Mouse (Mus musculus): ENCODE results near the gene Spin2g. TPM values are rescaled to one million over a fixed set of nuclear protein-coding genes. Genes with fewer than 3 reads are reported as not detected.
"Not testable (repeated sequence)": the region's sequence is repeated elsewhere in the genome, so short reads cannot be mapped to it uniquely, and the experiment has no call there.

Gene Spin2g
- not detected in 2 replicates for total RNA-seq (2014; rRNA removed)
- not detected in 2 replicates for polyA plus RNA-seq (2012; rRNA removed)

DNA sequence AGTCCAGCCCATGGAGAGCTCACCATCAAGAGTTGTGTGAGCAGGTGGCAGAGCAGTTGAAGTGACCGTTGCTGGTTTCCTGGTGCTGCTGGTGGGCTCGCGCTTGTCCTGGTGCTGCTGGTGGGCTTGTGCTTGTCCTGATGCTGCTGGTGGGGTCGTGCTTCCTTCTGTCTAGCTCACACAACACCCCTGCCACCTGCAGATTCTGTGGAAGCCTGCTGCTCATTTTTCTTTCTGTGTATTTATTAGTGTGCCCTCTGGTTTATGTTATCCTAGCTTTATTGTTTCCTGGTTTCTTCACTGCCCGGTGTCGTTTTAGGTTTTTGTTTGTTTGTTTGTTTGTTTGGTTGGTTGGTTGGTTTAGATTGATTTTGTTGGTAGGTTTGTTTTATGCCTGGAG lies at the start of gene Spin2g:
TSS of gene Spin2g (minus strand) at position 101 of the 400 bp plus-strand sequence.
- not testable (repeated sequence) for H3K4me3 ChIP-seq (ENCODE audit: insufficient read depth, low read depth, low read length); DNase-seq (ENCODE audit: extremely low read depth, low read depth, low spot score); H3K4me1 ChIP-seq (ENCODE audit: control insufficient read depth, insufficient read depth, low read length); H3K36me3 ChIP-seq (ENCODE audit: control insufficient read depth, insufficient read depth, low read length); H3K9ac ChIP-seq (ENCODE audit: low read depth, low read length); H3K79me2 ChIP-seq (ENCODE audit: control insufficient read depth, insufficient read depth, low read length); H3K27me3 ChIP-seq (ENCODE audit: control insufficient read depth, insufficient read depth, low read length); H3K27ac ChIP-seq (replicated peaks; ENCODE audit: insufficient read depth, low read depth, low read length)
- 71% methylated on average over 6 of the region's 6 CpGs for WGBS

Other genes starting within 250 kb of the Spin2g start
- gene Btbd35f9, start 77.2 kb downstream of the Spin2g start, total RNA-seq (2014; rRNA removed) = not detected in 2 replicates
- not detected in 2 replicates for gene Btbd35f9, start 77.2 kb downstream of the Spin2g start, polyA plus RNA-seq (2012; rRNA removed)
- not detected in 2 replicates for gene Btbd35f8, start 211.8 kb upstream of the Spin2g start, total RNA-seq (2014; rRNA removed)
- not detected in 2 replicates for gene Btbd35f8, start 211.8 kb upstream of the Spin2g start, polyA plus RNA-seq (2012; rRNA removed)

All from liver, adult 2 months (tissue).